Mouse (Mus musculus): Measurements from ENCODE around the gene Nfix. TPM values are rescaled to one million over a fixed set of nuclear protein-coding genes. Genes with fewer than 3 reads are reported as not detected.

Gene Nfix
- polyA plus RNA-seq, 2 experiments from 2014 or later = 2.0 to 2.2 TPM

DNA sequence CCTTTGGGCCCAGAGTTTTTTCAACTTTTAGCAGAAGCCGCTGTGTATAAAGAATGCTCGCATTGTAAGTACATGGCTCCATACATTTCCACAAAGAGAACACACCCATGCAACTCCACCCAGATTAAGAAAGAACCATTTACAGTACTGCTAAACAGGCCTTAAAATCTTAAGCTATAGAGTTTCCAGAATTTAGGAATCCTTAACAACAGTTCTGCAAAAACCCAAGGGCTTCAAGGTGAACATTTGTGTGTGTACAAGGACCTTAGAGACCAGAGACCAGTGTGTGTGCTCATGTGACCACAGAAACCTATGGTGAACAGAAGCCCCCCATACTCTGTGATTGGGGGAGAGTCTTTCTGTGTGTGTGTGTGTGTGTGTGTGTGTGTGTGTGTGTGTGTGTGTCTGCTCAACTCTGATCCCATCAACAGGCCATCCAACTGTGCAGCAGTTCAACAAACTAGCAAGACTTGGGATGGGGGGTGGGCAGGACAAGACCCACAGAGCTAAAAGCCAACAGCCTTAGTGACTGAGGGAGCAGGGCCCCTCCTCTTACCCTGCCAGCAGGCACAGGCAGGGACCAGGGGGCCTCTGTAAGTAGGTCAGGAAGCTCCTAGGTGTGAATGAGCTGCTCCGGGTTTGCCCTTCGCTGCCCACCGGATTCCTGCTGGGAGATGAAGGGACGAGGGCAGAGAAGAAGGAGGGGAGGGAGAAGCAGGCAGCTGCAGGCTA, 19.0 kb downstream of the Nfix start:
- ATAC-seq = no peak

DNA sequence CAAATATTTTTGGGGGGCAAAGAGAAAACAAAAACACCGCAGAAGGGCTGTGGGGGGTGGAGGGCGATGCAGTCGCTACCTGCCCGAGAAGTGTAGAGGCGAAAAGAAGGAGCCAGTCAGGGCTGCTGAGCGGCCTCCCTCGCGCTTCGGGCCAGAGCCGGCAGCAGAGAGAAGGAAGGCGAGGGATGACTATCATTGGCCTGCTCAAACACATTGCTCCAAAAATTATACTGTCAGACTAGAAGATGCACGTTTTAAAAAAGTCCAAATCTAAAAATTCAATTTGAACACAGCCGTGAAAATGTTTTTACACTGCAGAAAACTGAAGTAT, 20.0 kb downstream of the Nfix start:
- no peak for ATAC-seq

- no peak for ATAC-seq
Measured at GRCm38 (mm10) chr8:84779519-84780224, 20.5 kb downstream of the Nfix start.

GRCm38 (mm10) chr8:84778638-84779380, 21.3 kb downstream of the Nfix start:
- ATAC-seq = no peak

GRCm38 (mm10) chr8:84777899-84778637, 22.1 kb downstream of the Nfix start:
- ATAC-seq = no peak

DNA sequence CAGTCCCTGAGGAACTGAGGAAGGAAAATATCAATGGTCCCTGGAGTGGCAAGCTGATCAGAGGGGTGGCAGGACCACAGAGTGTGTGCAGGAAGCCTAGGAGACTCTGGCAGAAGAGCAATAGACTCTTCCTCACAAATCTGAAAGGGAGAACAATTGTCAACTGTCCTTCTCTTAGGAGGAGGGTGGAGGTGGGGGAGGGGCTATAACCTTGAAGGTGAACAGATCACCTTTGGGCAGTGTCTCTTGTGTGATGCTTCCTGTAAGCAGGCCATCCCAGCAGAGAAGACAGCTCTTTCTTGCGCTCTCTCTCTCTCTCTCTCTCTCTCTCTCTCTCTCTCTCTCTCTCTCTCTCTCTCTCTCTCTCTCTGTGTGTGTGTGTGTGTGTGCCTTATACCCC, 23.6 kb downstream of the Nfix start:
- no peak for ATAC-seq

GRCm38 (mm10) chr8:84775621-84776113, 24.5 kb downstream of the Nfix start:
- no peak for ATAC-seq

DNA sequence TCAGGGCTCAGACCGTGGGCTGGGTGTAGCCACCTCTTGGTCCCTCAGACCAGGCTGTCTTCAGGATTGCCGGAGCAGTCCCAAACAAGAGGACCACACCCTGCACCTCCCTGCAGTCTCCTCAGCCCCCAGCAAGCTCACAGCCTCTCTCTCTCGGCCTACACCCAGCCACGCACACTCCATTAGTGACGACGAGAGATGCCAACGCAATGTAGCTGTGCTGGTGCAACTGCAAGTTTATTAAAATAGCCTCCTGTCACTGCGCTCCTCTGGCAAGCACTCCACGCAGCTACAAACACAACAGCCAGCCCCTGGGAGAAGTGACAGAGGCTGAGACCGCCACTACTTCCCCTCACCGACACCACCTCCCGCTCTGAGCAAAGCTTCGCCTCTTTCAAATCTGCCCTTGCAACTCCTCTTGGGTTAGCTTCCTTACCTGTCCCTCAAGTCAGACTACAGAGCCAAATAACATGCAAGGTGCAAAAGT, 25.0 kb downstream of the Nfix start:
- ATAC-seq = no peak

DNA sequence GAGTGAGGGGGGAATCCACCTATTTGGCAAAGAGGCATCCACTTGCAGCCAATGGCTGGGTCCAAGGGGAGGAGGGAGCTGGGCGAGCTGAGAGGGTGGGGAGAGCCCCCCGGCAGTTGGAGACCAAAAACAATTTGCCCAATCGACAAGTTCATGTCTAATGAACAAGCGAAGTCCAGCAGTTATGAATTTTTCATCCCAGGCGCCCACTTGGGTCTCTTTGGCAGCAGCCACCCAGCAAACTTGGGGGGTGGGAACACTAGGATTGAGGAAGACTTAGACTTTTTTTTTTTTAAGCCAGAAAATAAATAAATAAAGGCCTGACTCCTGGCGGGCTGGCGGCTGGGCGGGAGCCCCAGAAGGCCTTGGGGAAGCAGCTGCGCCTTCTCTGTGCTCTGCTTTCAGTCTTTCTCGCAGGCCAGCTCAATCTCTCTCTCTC, 25.7 kb downstream of the Nfix start:
- no peak for ATAC-seq

DNA sequence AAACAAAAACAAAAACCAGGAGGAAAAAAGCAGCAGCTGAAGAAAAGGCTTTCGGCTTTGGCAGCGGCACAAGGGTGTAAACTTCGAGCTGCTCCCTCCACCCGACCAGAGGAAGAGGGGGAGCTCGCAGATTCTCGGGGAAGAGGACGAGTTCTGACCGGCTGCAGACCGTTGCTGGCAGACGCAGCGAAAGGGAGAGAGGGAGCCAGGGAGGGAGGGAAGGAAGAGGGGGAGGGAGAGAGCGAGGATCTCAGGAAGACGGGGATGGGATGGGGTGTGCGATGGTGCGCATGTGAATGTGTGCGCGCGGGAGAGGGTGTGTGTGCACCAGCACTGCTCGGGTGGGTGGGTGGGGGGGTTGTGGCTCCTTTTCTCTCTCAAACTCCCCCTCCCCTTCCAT, 26.3 kb downstream of the Nfix start:
- ATAC-seq = no peak

- ATAC-seq = no peak
Measured at GRCm38 (mm10) chr8:84773304-84773703, 26.8 kb downstream of the Nfix start.

- ATAC-seq = no peak
Measured at GRCm38 (mm10) chr8:84772628-84773027, 27.5 kb downstream of the Nfix start.

DNA sequence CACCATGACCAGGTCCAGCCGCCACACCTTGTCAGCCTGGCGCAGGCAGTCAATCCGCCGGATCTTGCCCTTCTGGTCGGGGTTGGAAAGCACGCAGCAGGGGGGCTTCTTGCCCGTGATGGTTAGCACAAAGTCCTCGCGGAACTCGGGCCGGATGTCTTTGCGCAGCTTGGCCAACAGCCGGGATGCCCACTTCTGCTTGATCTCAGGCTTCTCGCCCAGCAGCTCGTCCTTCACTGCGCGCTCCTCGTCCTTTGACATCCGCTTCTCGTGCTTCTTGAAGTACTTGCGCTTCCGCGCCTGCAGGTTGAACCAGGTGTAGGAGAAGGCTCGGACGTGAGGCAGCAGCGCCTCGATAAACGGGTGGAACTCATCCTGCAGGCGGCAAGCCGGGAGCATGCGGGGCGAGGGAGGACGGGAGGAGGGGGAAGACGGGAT, 28.2 kb downstream of the Nfix start:
- ATAC-seq = no peak

GRCm38 (mm10) chr8:84771000-84771687, 29.0 kb downstream of the Nfix start:
- no peak for ATAC-seq

GRCm38 (mm10) chr8:84770100-84770953, 29.8 kb downstream of the Nfix start:
- no peak for ATAC-seq

DNA sequence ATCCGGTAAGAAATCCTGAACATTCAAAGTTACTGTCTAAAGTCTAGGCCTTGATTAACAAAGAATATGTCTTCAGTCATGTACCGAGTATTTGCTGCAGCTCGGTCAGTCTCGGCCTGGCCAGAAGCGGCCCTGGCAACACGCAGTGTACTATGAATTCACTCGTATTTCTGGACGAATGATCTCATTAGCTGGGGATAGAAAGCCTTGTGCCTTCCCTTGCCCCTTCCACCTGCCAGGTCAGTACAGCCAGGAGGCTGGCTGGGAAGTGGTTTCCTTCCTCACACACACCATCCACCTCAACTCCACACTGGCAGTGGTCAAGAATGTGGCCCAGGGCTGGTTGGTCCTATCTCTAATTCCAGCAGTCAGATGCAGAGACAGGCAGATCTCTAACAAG, 30.8 kb downstream of the Nfix start:
- ATAC-seq = no peak

- no peak for ATAC-seq
Measured at GRCm38 (mm10) chr8:84768343-84769095, 31.6 kb downstream of the Nfix start.

DNA sequence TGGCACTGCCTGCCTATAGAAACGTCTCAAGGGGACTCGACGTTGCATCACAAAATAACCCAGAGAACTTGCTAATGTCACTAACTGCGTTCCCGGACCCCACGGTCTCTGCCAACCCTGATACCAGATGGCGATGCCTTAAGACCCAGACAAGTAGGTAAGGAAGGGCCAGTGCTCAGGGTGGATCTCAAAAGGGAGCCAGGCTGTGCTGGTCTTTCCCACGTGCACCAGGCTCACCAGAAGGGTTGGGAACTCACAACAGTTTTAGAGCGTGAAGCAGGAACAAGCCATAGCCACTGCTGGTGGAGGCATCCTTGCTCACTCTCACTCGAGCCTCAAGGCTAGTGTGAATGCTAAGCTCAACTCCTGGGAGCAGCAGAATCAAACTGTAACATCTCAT, 32.9 kb downstream of the Nfix start:
- no peak for ATAC-seq

DNA sequence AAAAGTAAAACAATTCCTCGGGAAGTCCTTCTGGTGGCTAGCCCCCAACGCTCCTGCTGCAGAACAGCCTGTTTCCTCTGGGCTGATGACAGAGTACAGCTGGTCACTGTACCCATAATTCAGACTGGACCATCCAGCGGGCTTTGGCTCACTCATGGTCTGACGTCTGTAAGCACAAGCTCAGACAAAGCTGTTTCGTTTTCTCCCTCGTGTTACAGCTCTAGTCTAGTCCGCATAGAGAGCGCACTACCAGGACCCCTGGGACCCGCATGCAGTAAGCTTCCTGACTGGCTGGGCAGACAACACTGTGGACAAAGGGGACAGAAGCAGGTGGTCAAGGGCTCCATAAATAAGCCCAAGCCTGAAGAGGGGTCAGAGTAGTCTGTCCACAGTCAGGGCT, 33.7 kb downstream of the Nfix start:
- no peak for ATAC-seq

- no peak for ATAC-seq
Measured at GRCm38 (mm10) chr8:84765629-84766028, 34.5 kb downstream of the Nfix start.
